Mouse (Mus musculus): ENCODE data around the gene Tmem238. TPM values are rescaled to one million over a fixed set of nuclear protein-coding genes. Genes with fewer than 3 reads are reported as not detected.
"Not testable (repeated sequence)": the region's sequence is repeated elsewhere in the genome, so short reads cannot be mapped to it uniquely, and the experiment has no call there.

Gene Tmem238
- total RNA-seq, 1 experiment: 13.0 TPM

DNA sequence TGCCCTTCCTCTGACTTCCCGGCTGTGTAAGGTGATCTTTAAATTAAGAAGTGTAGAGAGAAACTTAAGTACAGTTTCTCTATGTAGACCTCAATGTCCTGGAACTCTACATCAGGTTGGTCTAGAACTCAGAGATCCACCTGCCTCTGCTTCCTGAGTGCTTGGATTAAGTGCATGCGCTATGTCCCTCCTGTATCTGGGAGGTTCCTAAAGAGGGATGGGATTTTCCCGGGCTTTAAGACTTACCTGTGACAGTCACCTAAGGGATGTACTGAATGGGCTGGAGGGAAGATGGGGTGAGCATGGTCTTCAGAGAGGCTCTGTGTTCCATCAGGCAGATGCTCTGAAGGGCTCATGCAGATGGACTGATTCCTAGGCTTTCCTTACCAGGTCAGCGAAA, 4.2 kb upstream of the Tmem238 start:
- in situ Hi-C loops (cut with MboI; ENCODE audit: low sequenced_read_pairs in 2 of 2, unreplicated experiment in 2 of 2): no loop called here
- Histone ChIP-seq H3K36me3 (ENCODE audit: control insufficient read depth, insufficient read depth, low read length, poor library complexity, severe bottlenecking) (peaks cover 36% of the 10 kb centered on the region), H3K4me1 (ENCODE audit: control insufficient read depth in 2 of 2, insufficient read depth in 2 of 2, low read length in 2 of 2, poor library complexity in 1 of 2) (peaks cover 0 to 6% of the 10 kb centered on the region in 2 experiments; a peak in 1 of 4 replicates), H3K4me3 (ENCODE audit: insufficient read depth in 1 of 2, low read depth in 1 of 2, low read length in 2 of 2, poor library complexity in 1 of 2, severe bottlenecking in 1 of 2) (peak overlapping the region; percentile 84 to 99), H3K9ac (ENCODE audit: insufficient read depth, low read depth, low read length, poor library complexity, severe bottlenecking) (peak overlapping the region; percentile 100), H3K9me3 (ENCODE audit: control insufficient read depth, insufficient read depth, low read depth, low read length) (no peaks in the 10 kb centered on the region), H3K27ac (ENCODE audit: insufficient read depth, low read depth, low read length, poor library complexity, severe bottlenecking) (peak overlapping the region; percentile 94; the same call in 1 of the 2 replicates)
- TF ChIP-seq ZC3H11A (IDR thresholded peaks at IDR 0.05; ENCODE audit: borderline replicate concordance, low read depth, low read length): no peak
- DNase-seq (ENCODE audit: low read depth, low spot score): no peak

DNA sequence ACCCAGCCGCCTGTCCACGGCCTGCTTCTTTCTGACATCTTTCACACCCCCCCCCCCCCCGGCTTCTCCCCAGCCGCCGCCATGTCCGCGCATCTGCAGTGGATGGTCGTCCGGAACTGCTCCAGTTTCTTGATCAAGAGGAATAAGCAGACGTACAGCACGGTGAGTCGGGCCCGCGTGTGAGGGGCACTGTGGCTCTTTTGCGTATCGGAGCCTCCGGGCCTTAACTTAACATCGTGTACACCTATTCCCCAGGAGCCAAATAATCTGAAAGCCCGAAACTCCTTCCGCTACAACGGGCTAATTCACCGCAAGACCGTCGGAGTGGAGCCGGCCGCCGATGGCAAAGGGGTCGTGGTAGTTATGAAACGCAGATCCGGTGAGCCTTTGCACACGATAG, 3.8 kb upstream of the Tmem238 start:
- not testable (repeated sequence) for DNase-seq (ENCODE audit: low read depth, low spot score)

DNA sequence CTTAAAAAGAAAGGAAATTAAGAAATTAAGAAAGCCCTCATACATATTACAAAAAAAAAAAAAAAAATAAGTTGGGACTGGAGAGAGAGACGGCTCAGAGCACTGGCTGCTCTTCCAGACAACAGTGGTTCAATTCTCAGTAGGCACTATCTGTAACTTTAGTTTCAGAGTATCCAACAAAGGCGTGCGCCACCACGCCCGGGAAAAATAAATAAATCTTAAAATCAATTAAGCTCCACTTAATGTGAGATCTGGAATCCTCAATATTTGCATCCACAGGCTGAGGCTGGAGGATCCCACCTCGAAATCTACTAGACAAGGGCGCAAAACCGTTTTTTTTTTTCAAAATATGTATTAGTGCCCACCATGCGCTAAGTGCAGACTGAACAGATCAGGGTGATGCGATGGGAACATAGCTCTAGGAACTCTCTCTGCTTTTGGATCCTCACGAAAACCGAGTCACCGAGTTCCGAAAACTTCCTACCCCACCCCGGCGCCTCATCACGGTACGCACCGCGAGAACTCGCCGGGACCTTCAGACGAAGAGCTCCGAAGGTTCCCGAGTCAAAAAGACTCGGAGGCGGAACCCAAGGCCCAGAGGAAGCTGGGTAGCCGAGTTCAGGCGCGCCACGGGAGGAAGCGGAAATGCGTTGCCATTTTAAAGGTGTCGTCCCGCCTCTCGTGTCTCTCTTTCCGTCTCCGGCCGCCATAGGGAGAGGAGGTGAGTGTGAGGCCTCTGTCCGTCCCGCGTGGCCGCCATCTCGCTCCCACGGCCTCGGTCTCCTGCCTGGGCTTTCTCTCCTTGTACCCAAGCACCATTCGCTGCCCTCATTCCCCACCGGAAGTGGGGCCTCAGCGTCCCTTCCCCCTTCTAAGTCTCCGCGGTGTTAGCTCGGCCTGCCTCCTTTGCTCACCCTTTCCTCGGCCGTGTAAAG, 3.1 kb upstream of the Tmem238 start, which contains the start of gene Rpl28:
Rpl28 (plus strand) TSS at position 597 of the 935 bp plus-strand sequence.
- Histone ChIP-seq H3K4me1 (ENCODE audit: control insufficient read depth in 2 of 2, insufficient read depth in 2 of 2, low read length in 2 of 2, poor library complexity in 1 of 2) (peaks cover 0 to 8% of the 10 kb centered on the region in 2 experiments; a peak in 1 of 4 replicates), H3K4me3 (ENCODE audit: insufficient read depth in 1 of 2, low read depth in 1 of 2, low read length in 2 of 2, poor library complexity in 1 of 2, severe bottlenecking in 1 of 2) (peak within 1 kb of the TSS; percentile 84 to 99), H3K9ac (ENCODE audit: insufficient read depth, low read depth, low read length, poor library complexity, severe bottlenecking) (peak within 1 kb of the TSS; percentile 100), H3K36me3 (ENCODE audit: control insufficient read depth, insufficient read depth, low read length, poor library complexity, severe bottlenecking) (peaks cover 36% of the 10 kb centered on the region), H3K27ac (ENCODE audit: insufficient read depth, low read depth, low read length, poor library complexity, severe bottlenecking) (peak within 1 kb of the TSS; percentile 94), H3K9me3 (ENCODE audit: control insufficient read depth, insufficient read depth, low read depth, low read length) (no peaks in the 10 kb centered on the region)
- peak; percentile 94 for DNase-seq (ENCODE audit: low read depth, low spot score)
- TF ChIP-seq HCFC1 (IDR thresholded peaks at IDR 0.05; ENCODE audit: borderline replicate concordance, insufficient read depth, low read length) (peak; percentile 84), MAFK (IDR thresholded peaks at IDR 0.05; ENCODE audit: insufficient read depth, low read depth, low read length) (no peak), CHD2 (IDR thresholded peaks at IDR 0.05; ENCODE audit: low read depth, low read length) (peak; percentile 90)
- in situ Hi-C loops (cut with MboI; ENCODE audit: low sequenced_read_pairs in 2 of 2, unreplicated experiment in 2 of 2): no loop called here

More for the DNA sequence above, 3.8 kb upstream of the Tmem238 start:
- peaks cover 36% of the 10 kb centered on the region for H3K36me3 ChIP-seq (ENCODE audit: control insufficient read depth, insufficient read depth, low read length, poor library complexity, severe bottlenecking)
- peak overlapping the region; percentile 94 for H3K27ac ChIP-seq (ENCODE audit: insufficient read depth, low read depth, low read length, poor library complexity, severe bottlenecking)
- in situ Hi-C loops (cut with MboI; ENCODE audit: low sequenced_read_pairs in 2 of 2, unreplicated experiment in 2 of 2); H3K9me3 ChIP-seq (ENCODE audit: control insufficient read depth, insufficient read depth, low read depth, low read length); H3K4me1 ChIP-seq (ENCODE audit: control insufficient read depth in 2 of 2, insufficient read depth in 2 of 2, low read length in 2 of 2, poor library complexity in 1 of 2): not testable (repeated sequence)
- H3K4me3 ChIP-seq (ENCODE audit: insufficient read depth in 1 of 2, low read depth in 1 of 2, low read length in 2 of 2, poor library complexity in 1 of 2, severe bottlenecking in 1 of 2): peak overlapping the region; percentile 84 to 99
- peak overlapping the region; percentile 100 for H3K9ac ChIP-seq (ENCODE audit: insufficient read depth, low read depth, low read length, poor library complexity, severe bottlenecking)

DNA sequence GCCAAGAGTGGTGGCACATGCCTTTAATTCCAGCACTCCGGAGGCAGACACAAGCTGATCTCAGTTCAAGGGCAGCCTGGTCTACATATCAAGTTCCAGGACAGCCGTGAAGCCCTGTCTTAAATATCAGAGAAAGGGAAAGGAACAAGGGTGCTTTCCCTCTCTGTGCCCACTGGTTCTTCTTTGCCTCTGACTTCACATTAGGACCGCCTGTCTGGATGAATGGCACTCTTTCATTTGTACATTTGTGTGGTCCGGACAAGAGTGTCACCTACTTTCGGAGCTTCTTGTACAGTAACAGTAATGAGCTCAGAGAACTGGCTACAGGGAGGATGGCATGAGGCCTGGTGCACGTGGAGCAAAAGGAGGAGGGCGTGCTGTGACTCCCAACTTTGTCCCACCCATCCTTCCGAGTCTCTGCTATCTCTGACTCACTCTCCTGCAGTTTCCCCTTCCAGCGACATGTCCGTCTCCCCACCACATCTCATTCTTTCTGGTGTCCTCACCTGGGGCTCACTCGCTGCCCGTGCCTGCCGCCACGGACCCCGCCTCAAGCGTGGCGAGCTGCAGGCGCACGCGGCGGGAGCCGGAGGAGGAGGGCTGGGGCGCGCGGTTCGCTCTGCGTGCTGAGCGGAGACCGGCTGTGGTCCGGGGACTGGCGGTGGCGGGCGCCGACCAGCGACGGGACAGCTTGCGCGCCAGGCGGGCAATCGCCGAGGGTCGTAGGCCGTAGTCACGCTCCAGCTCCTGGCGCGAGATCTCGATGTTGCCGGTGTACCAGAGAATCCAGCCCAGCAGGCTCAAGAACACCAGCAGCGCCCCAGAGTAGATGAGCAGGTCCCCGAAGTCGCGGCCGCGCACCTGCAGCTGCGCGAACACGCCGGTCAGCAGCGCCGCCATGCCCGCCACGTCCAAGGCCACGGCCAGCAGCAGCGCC, 689 bp downstream of the Tmem238 start:
- Histone ChIP-seq H3K9me3 (ENCODE audit: control insufficient read depth, insufficient read depth, low read depth, low read length) (no peaks in the 10 kb centered on the region), H3K4me1 (ENCODE audit: control insufficient read depth in 2 of 2, insufficient read depth in 2 of 2, low read length in 2 of 2, poor library complexity in 1 of 2) (peaks cover 0 to 8% of the 10 kb centered on the region in 2 experiments; a peak in 1 of 4 replicates), H3K4me3 (ENCODE audit: insufficient read depth in 1 of 2, low read depth in 1 of 2, low read length in 2 of 2, poor library complexity in 1 of 2, severe bottlenecking in 1 of 2) (peak overlapping the region; percentile 77 to 83), H3K27ac (ENCODE audit: insufficient read depth, low read depth, low read length, poor library complexity, severe bottlenecking) (peak overlapping the region; percentile 9), H3K36me3 (ENCODE audit: control insufficient read depth, insufficient read depth, low read length, poor library complexity, severe bottlenecking) (peaks cover 19% of the 10 kb centered on the region), H3K9ac (ENCODE audit: insufficient read depth, low read depth, low read length, poor library complexity, severe bottlenecking) (peak overlapping the region; percentile 91)
- in situ Hi-C loops (cut with MboI; ENCODE audit: low sequenced_read_pairs in 2 of 2, unreplicated experiment in 2 of 2): no loop called here
- TF ChIP-seq CHD2 (IDR thresholded peaks at IDR 0.05; ENCODE audit: low read depth, low read length): no peak
- TF ChIP-seq MAFK (IDR thresholded peaks at IDR 0.05; ENCODE audit: insufficient read depth, low read depth, low read length): no peak
- TF ChIP-seq HCFC1 (IDR thresholded peaks at IDR 0.05; ENCODE audit: borderline replicate concordance, insufficient read depth, low read length): no peak
- no peak for TF ChIP-seq ZC3H11A (IDR thresholded peaks at IDR 0.05; ENCODE audit: borderline replicate concordance, low read depth, low read length)
- TF ChIP-seq ZNF384 (IDR thresholded peaks at IDR 0.05; ENCODE audit: low read depth, low read length): no peak
- no peak for DNase-seq (ENCODE audit: low read depth, low spot score)
